Mouse (Mus musculus): ENCODE results near the gene Ksr2.

DNA sequence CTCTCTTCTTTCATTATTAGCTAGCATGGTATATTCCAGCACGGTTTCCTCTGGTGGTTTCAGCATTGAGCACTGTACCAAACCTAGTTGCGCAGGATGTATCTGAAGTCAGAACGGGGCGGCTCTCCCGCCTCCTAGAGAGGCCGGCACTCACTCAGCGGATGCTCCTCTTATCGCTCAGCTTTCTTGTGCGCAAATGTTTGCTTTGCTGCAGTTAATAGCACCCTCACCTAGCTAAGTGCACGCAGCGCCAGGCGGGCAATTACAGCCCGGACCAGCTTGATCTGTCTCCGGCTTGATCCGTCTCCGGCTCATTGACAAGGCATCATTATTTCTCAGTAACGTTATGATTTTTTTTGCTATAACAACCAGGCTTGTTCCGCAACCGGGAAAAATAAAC lies 179.5 kb downstream of the Ksr2 start:
- TF ChIP-seq CTCF (IDR thresholded peaks at IDR 0.05; ENCODE audit: extremely low read depth, insufficient read length, insufficient replicate concordance, low read depth, low read length) = no peak
- TF ChIP-seq POLR2A (IDR thresholded peaks at IDR 0.05; ENCODE audit: low read depth, low read length) = no peak

Data from small intestine, adult 2 months (tissue).